Mouse (Mus musculus) CH12F3 (cell line): Measurements from ENCODE around the gene Aebp2.
"Not testable (repeated sequence)": the region's sequence is repeated elsewhere in the genome, so short reads cannot be mapped to it uniquely, and the experiment has no call there.

Experiments used
- in situ Hi-C: fragments of 300-500 bp; cut with MboI; formaldehyde crosslinking; loops from 2 replicates; pipeline ENCODE4 v1.14.3; 2020; ENCODE audit warnings: low sequenced_read_pairs

Gene Aebp2

DNA sequence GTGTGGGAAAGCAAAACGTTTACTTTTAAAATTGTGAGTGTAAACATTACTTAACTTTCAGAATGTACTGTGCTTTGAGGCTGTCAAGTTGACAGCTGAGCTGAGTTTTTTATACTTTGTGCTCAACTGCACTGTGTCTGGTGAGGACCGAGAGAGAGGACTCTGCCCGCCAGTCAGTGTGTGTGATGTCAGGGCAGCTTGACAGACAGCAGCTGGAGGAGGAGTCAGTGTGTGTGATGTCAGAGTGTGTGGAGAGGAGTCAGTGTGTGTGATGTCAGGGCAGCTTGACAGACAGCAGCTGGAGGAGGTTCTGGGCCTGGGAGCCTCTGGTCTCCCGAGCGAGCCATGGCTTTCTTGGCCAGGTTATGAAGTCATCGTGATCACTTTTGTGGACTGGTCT, 24.4 kb downstream of the Aebp2 start:
- in situ Hi-C loops: no loop called here

DNA sequence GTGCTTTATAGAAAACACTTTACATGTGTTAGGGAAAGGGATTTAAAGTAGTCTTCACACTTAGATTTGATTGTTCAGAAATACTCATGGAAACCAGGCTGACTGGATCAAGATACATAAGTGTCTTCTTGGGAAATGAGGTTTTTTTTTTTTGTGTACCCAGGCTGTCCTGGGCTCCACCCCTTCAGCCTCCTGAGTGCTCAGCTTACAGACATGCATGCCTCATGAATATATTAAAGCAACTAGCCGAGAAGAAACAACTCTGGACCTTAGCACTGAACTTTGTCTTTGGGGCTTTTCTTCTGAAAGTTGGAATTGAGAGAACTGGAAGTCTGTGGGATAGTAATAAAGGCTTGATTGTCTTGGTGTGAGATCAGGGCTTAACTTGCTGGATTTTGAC, 27.3 kb downstream of the Aebp2 start:
- in situ Hi-C loops: no loop called here

DNA sequence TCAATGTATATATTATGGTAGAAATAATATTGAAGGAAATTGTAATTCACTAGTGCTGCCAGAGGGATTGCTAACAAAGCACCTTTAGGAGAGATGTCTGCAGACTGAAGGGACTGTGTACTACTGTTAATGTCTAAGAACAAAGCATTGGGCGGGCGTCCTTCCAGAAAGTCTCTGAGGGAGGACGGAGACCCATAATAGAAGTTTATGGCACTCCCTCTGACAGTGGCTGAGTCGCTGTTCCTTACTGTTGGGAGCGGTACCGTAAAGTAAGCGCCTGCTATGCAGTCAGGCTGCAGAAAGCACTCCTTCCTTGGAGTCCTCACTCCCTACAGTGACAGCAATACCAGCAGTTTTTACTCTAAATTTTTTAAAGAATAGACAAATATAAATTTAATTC, 29.5 kb downstream of the Aebp2 start:
- in situ Hi-C loops: no loop called here

DNA sequence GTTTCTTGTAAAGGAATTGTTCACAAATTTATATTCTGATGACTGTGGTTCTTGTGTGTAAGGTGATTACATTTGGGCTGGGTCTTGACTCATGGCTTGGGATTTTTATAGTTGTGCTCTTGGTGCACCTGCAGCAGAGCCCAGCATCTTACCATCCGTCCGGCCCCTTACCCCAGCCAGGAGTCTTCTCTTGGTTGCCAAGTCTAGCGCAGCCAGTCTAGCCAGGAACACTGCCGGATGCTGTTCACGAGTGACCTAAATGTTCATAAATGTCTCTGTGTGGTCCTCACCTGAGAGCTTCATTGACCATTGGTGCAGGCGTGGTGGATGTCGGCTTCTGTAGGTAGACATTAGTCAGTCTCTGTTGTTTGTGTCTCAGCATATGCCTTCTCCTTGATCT, 33.0 kb downstream of the Aebp2 start:
- in situ Hi-C loops: no loop called here

DNA sequence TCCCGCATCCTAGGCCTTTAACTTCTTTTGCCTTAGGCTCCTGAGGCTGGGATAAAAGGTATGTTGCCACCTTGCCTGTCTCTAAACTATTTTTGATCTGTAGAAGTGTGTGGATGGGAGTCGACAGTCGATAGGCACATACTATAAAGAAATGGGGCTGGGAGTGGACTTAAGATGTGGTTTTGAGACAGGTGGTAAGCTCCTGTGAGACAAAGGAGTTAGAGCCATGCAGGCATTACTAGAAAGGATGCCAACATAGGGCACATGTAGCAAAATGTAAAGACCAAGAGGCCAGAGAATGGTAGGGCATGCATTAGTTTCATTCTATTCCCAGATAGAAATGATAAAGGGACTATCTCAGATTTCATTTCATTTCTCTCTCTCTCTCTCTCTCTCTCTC, 34.5 kb downstream of the Aebp2 start:
- in situ Hi-C loops: no loop called here

DNA sequence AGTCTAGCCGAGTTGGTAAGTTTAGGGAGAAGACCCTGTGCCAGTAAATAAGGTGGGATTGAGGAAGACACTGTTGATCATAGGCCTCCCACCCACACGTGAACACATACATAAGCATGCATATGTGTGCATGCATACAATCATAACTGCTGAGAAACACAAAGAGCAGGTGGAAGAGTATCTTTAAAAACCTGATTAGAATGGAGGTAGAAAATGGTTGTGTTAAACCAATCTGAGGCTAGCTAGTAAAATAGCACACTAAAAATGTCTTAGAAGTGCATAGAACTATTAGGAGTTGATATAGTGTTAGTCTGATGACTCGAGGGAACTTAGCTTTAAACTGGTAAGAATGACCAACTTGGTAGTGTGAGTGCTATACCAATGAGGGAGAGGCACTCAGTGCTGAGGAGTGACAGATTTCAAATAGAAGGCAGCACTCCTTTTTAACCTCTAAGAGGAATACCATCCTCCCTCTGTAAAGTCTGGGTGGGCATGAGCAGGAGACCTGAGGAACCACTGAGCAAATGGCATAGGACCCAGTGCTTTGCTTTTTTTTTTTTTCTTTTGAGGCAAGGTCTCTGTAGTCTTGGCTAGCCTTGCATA, 35.6 kb downstream of the Aebp2 start:
- in situ Hi-C loops: no loop called here

DNA sequence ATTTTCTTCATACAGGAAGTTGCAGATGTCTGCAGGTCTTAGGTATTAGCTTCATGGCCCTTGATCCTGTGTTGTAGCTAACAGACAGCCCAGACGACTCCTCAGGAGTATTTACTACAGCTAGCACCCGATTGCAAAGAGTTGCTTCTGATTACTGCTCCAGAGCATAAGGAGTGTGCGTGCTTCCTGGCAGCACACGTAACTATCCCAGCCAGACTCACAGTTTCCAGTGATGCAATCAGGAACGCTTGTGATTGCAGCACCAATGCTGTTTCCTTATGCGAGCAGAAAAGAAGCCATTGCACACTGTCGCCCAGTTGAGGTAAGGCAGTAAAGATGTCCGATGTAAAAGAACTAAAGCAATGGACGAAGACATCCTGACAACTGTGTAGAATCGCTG, 38.6 kb downstream of the Aebp2 start:
- in situ Hi-C loops: no loop called here

DNA sequence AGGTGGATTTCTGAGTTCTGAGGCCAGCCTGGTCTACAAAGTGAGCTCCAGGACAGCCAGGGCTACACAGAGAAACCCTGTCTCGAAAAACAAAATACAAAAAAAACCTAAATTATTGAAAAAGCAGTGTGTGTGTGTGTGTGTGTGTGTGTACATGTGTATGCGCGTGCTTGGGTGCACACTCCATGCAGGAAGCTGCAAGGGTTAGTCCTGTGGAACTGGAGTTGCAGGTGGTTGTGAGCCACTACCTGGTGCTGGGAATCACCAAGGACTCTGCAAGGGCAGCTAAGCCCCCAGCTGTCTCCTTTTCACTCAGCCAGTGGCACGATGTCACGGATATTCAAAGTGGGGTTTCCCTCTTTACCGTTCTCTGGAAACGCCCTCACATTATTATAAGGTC, 39.3 kb downstream of the Aebp2 start:
- in situ Hi-C loops: no loop called here

DNA sequence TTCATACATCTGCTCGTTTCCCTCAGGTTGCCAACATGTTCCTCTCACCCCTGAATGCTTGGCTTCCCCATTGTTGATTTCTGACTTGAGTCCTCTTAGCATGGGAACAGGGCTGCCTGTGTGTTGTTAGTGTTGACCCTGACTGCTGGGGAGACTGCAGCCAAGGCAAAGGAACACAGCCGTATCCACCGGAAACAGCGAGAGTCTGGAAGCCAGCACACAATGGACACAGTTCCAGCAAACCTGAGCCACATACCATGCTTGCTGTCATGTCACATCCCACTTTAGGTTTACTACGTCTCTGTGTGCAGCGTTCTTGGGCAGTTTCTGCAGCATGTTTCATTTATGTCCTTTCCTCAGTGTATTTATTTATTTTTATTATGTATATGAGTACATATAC, 39.8 kb downstream of the Aebp2 start:
- in situ Hi-C loops: no loop called here

DNA sequence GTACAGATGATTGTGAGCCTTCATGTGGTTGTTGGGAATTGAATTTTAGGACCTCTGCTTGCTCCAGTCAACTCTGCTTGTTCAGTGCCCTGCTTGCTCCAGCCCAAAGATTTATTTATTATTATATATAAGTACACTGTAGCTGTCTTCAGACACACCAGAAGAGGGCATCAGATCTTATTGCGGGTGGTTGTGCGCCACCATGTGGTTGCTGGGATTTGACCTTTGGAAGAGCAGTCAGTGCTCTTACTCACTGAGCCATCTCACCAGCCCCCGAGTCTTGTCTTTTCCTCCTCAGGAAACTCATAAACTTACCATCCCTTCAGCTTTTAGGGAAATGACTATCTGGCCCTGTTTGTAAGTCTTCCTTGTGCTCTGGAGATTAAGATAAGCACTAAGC, 40.2 kb downstream of the Aebp2 start:
- in situ Hi-C loops: not testable (repeated sequence)

DNA sequence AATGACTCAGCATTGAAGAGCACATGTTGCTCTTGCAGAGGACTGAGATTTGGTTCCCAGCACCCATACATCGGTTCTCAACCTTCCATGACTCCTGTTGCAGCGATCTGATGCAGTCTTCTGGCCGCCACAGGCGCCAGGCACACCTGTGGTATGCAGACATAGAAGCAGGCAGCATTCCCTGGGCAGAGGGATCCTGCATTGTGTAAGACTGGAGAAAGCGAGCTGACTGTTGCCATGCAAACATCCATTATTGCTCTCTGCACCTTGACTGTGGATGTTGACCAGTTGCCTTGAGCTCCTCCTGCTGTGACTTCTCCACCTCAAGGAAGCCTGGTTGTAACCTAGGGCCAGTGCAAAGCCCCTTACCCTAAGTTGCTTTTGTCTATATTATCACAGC, 42.1 kb downstream of the Aebp2 start:
- in situ Hi-C loops: no loop called here

DNA sequence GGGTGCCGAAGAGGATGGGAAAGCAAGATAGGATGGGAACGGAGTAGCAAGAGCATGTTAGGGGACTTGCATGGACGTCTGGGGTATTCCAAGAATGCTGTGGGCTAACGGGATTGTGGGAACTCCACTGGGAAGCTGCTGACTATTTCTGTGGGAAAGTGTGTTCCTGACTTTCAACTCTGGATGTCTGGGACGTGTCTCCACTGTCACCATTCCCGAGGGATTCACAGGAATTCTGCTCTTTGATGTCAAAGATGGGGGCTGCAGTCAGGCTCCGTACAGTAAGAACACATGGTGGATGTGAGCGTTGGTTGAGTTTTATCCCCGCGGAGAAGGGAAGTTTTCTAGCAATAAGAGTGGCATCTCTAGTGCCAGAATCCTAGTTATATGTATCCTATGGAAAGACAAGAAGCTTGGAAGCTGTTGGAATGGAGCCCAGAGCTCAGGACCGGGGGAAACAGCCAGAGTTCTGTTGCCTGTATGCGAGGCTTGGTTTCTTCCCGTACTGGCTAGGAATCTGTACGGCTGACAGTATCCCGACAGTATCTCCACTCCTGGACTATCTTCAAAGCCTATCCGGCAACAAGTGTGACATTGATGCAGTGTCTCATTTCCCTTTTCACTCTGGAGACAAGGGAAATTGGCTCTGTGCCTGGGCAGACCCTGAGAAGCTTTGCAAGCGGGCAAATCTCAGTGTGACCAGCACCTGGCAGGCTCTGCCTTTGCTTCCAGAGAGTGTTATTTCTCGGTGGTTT, 44.2 kb downstream of the Aebp2 start:
- in situ Hi-C loops: no loop called here

DNA sequence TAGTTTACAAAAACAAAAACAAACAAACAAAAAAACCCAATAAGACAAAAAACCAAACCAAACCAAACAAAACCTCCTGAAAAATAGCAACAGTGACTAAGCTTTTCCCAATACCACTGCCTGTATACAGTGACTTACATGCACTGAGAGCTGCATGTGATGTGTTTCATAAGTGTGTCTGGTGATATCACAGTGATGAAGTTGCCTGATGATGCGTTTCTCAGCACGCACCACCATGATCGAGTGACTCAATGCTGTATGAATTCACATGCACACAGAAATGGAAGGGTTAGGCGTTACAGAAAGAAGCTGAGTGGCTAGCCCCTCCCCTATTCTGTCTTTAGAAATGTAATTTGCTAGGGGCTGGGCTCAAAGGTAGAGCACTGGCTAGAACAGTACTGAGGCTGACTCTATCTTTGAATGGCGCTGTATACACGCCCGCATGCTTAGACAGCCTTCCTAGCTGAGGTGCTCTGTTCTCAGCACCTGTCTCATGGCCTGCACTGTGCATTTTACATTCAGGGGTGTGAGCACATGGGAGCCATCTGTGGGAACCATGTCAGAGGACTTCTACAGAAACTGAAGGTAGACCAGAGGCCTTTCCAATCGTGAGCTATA, 44.9 kb downstream of the Aebp2 start:
- in situ Hi-C loops: no loop called here

DNA sequence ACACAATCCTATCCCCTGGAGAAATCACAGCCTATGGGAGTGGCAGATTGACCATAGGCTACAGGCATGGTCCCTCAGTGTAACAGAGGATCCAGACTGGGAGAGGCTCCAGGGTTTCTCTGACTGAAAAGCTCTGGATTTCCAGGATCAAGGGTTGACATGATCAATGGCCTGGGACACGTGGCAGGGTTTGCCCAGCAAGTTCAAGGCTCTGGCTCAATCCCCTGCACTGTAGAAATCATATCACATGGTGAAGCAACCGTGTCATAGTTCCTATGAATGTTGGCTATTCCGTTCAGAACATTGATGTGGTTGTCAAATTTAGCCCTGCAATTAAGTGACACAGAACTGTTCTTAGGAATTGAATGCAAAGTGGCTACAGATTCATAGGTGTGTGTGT, 52.0 kb downstream of the Aebp2 start:
- in situ Hi-C loops: no loop called here

DNA sequence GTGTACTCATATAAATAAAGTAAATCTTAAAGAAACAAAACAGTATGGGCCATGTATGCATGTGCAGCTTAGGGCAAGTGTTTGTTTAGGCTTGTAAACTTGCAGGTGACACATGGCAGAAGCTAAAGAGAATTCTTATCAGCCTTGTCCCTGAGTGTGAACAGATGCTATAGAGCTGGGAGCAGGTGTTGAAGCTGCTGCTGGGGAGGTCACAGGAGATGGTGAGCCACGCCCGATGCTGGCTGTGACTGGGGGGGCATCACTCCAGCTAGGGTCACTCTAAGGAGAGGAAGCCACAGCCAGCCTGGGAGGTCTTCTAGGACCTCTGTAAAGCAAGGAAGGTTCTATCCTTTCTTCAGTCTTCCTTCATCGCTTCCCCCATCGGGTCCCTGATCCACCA, 53.6 kb downstream of the Aebp2 start:
- in situ Hi-C loops: no loop called here

DNA sequence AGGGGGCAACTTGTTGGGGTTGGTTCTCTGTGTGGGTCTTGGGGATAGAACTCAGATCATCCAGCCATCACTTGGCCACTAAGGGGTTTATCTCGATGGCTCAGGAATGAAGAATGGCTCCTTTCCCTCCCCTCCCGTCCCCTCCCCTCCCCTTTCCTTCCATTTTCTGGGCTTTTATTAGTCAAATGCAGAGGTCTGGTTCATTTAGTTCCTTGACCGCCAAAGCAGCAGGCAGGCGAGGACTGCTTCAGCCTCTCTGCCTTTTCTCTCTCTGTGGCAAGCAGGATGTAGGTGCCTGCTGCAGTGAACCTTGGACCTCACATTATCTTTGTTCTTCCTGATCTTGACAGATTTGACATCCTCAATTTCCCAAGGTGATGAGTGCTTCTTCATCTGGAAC, 54.6 kb downstream of the Aebp2 start:
- in situ Hi-C loops: no loop called here

DNA sequence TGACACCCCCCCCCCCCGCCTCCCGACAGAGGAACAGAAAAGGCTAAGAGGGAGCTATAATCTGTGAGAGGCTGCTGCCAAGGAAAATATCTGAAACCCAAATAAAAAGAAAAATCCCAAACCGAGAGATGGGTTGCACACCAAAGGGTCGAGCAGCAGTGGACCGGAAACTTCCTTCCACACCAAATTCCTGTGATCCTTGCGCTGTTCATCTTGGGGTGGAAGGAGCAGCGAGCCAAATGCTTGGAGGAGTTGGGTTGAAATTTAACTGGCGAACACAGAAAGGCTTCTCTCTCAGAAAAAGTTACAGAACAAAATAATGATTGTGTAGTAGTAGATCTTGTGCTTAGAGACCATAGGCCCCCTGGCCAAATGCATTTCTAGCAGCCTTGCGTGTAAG, 55.5 kb downstream of the Aebp2 start:
- in situ Hi-C loops: no loop called here

DNA sequence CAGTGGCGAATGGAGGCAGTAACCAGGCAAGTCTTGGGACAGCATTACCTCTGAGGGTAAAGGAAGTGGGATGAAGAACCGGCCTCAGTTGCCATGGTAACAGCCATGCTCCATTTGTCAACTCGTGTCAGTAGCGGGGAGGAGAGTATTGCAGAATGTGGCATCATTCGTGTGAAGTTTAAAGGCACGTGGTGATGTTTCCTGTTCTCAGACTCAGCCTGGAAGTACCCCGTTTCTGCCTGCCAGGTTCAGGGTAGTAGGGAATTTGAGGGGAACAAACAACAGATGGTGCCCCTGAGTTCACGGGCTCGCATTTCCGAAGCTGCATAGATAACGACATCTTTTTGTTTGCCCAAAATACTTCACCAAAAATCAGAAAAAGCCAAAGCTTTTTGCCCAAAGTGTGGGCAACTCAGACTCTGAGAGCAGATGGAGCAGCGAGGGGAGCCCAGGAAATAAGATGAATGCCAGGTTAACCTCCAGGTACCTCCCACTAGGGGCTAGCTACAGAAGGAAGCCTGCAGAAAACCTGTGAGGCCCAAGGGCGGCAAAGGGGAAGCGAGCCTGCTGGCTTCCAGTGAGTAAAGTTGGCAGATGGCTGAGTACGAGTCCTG, 56.3 kb downstream of the Aebp2 start:
- in situ Hi-C loops: no loop called here

DNA sequence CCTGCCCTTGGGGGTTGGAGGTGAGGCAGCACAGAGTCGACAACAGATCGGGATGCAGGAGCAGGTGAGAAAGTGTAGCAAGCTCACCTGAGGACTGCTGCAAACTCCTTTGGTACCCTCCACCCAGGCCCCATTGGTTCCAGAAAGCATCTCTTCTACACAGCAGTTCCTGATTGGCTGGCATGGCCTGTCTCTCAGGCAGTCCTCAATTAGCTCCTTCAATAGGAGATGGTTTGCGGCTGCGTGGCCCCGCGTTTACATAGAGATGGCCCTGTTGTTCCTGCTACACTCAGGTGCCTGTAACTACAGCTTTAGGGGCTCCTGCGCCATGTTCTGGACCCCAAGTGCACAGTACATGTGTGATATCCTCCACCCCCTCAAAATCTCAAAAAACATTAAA, 58.2 kb downstream of the Aebp2 start:
- in situ Hi-C loops: no loop called here

DNA sequence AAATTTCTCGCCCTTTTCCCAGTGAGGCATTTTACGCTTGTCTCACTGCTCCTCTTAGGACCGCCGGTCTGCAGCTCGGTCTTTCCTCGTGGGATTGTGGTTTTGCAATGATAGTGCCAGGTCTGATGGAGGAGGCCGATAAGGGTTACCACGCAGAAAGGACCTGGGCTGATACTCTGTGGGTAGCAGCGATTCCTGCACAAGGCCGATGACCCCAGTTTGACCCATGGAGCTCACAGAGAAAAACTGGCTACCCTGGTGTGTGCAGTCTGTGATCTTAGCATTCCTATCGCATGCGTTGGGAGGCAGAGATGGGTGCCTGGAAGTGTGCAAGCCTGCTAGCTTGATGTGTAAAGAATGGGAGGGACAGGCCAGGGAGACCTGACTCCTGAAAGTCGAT, 60.4 kb downstream of the Aebp2 start:
- in situ Hi-C loops: no loop called here

DNA sequence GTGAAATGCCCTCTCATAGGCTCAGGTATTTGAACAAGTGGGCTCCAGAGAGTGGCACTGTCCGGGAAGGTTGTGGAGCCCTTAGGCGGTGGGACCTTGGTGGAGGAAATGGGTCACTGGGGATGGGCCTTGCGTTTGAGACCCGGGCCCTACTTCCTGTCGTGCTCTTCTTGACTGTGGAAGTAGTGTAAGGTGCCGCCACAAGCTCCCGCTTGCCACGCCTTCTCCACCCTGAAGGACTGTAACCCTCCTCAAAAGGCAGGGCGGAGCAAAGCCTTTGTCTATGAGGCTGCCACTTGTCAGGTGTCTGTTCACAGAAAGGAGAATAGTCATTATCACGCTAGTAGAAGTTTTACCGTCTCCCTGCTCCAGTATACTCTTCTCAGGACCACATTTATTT, 61.9 kb downstream of the Aebp2 start:
- in situ Hi-C loops: no loop called here
